Mouse (Mus musculus) macrophage (primary cell): ENCODE measurements at regions not wholly inside any gene's neighbourhood (a gene's known extent, or its start where the extent isn't known, plus 50 kb on each side); places are given as distances from the start of the nearest gene placed in this dataset.

Source experiments
- H3K27ac ChIP-seq: fragments of 350-480 bp; formaldehyde crosslinking; 2 replicates; pipeline ENCODE4 v1.9.0; 2021
- H3K36me3 ChIP-seq: fragments of 350-480 bp; formaldehyde crosslinking; 2 replicates; pipeline ENCODE4 v1.9.0; 2021; ENCODE audit errors: inconsistent target
- H3K4me3 ChIP-seq: fragments of 350-480 bp; formaldehyde crosslinking; 2 replicates; pipeline ENCODE4 v1.9.0; 2021; ENCODE audit errors: inconsistent target
- H3K79me2 ChIP-seq: fragments of 350-480 bp; formaldehyde crosslinking; 2 replicates; pipeline ENCODE4 v1.9.0; 2021; ENCODE audit errors: inconsistent target
- WGBS: methylation state at CpG from one replicate; pipeline ENCODE4 v1.1.7; 2026; ENCODE audit warnings: inconsistent platforms; ENCODE audit not compliant: missing documents; 5-methylcytosine and 5-hydroxymethylcytosine counted together

GRCm38 (mm10) chr13:107627073-107627472 is 417.2 kb upstream of the Smim15 start:
- no peak overlapping the region for H3K27ac ChIP-seq
- 100% methylated on average over 2 of the region's 2 CpGs for WGBS
- H3K36me3 ChIP-seq, result no peaks in the 10 kb centered on the region

DNA sequence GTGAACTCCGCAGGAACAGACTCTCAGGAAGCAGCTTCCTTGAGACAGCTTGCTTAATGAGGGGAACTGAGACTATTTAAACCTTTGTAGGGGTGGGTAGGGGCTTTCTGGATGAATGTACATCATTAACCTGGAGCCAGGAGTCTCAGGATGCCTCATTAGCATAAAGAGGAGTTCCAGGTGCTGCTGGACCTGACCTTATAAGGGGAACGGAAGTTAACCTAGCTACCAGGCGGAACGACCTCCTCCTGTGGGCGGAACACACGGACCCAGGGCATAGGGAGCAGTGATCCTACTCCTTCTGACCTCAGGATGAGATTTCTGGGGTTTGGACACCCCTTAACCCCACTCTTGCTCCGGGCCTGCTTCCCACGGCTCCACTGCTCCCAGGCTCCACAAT is 417.6 kb upstream of the Smim15 start:
- 89% methylated on average over 8 of the region's 8 CpGs for WGBS
- no peak overlapping the region for H3K27ac ChIP-seq
- H3K4me3 ChIP-seq, result no peak overlapping the region
- H3K36me3 ChIP-seq, result no peaks in the 10 kb centered on the region
- no peaks in the 10 kb centered on the region for H3K79me2 ChIP-seq

More at GRCm38 (mm10) chr13:107627073-107627472, 417.2 kb upstream of the Smim15 start:
- Histone ChIP-seq H3K79me2 (no peaks in the 10 kb centered on the region), H3K4me3 (no peak overlapping the region)

DNA sequence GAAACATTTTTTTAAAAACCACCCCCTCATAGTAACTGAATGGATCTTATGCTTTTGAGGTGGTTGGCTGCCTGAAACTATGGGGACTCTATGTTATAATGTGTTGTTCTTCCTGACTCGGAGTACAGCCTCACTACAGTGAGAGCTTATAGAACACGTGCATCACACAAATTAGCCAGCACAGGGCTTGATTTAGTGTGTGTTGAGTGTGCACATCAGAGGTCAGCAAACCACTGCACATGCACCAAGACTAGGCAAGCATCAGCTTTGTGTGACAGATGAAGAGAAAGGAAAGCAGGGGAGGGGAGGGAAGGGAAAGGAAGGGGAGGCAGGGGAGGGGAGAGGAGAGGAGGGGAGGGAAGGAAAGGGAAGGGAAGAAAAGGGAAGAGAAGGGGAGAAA is 422.9 kb upstream of the Smim15 start:
- 93% methylated on average over 2 of the region's 2 CpGs for WGBS
- no peaks in the 10 kb centered on the region for H3K36me3 ChIP-seq
- no peak overlapping the region for H3K27ac ChIP-seq
- no peaks in the 10 kb centered on the region for H3K79me2 ChIP-seq
- no peak overlapping the region for H3K4me3 ChIP-seq

- H3K36me3 ChIP-seq, result no peaks in the 10 kb centered on the region
- H3K4me3 ChIP-seq, result no peak overlapping the region
- H3K27ac ChIP-seq, result no peak overlapping the region
- no peaks in the 10 kb centered on the region for H3K79me2 ChIP-seq
- 97% methylated on average over 2 of the region's 2 CpGs for WGBS
Measured at GRCm38 (mm10) chr13:107620887-107621286, 423.4 kb upstream of the Smim15 start.

- Histone ChIP-seq H3K36me3 (no peaks in the 10 kb centered on the region), H3K27ac (no peak overlapping the region), H3K4me3 (no peak overlapping the region), H3K79me2 (no peaks in the 10 kb centered on the region)
- 85% methylated on average over 6 of the region's 6 CpGs for WGBS
Measured at GRCm38 (mm10) chr13:107620210-107620609, 424.0 kb upstream of the Smim15 start.

DNA sequence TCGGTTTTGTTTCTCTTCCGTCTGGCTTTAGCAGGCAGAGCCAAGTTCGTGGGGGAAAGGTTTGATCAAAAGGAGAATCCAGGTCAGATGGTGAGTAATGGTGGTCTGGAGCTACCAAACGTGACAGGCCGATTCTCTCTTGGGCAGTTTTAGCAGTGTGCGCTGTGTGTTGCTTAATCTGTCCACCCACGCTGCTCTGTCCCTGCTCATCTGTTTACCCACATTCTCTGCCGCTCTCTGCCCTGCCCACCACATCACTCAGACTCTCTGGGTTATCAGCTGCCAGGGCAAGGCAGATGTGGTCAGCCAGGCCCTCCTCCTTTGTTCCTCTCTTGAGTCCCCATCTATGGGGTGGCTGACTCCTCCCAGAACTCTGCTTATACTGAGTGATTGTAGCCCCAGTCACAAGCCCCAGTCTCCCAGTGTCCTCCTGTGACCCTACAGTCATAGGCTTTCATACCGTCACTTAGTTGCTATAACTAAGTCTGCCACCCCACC is 424.8 kb upstream of the Smim15 start:
- no peaks in the 10 kb centered on the region for H3K36me3 ChIP-seq
- H3K4me3 ChIP-seq, result no peak overlapping the region
- no peaks in the 10 kb centered on the region for H3K79me2 ChIP-seq
- 9% methylated on average over 9 of the region's 9 CpGs for WGBS
- no peak overlapping the region for H3K27ac ChIP-seq

- Histone ChIP-seq H3K27ac (no peak overlapping the region), H3K4me3 (no peak overlapping the region), H3K36me3 (no peaks in the 10 kb centered on the region), H3K79me2 (no peaks in the 10 kb centered on the region)
- WGBS, result 70% methylated on average over 13 of the region's 15 CpGs
Measured at GRCm38 (mm10) chr13:107618796-107619429, 425.3 kb upstream of the Smim15 start.

- WGBS, result 87% methylated on average over 8 of the region's 8 CpGs
- Histone ChIP-seq H3K36me3 (no peaks in the 10 kb centered on the region), H3K79me2 (no peaks in the 10 kb centered on the region), H3K27ac (no peak overlapping the region), H3K4me3 (no peak overlapping the region)
Measured at GRCm38 (mm10) chr13:107618369-107618771, 425.9 kb upstream of the Smim15 start.

DNA sequence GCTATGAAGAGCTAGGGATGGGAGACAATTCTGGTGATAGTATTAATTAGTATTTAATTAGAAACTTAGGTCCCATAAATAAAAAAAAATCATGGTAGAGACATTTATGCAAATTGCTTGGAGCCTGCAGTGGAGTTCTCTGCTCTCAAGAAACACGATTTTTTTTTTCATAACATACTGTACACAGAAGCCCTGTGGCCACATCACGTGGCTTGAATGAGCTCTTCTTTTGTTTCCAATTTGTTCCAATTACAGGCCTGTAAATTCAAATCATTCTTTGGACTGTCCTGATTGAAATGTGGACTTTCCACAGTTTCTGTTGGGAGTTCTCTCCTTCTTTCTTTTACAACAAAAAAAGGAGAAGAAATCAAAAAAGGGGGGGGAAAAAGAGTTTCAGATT is 426.7 kb upstream of the Smim15 start:
- H3K27ac ChIP-seq, result no peak overlapping the region
- no peaks in the 10 kb centered on the region for H3K36me3 ChIP-seq
- no peak overlapping the region for H3K4me3 ChIP-seq
- 89% methylated on average over 2 of the region's 2 CpGs for WGBS
- H3K79me2 ChIP-seq, result no peaks in the 10 kb centered on the region

- H3K79me2 ChIP-seq, result no peaks in the 10 kb centered on the region
- H3K36me3 ChIP-seq, result no peaks in the 10 kb centered on the region
- 96% methylated on average over 4 of the region's 4 CpGs for WGBS
- no peak overlapping the region for H3K27ac ChIP-seq
- no peak overlapping the region for H3K4me3 ChIP-seq
Measured at GRCm38 (mm10) chr13:107616775-107617174, 427.5 kb upstream of the Smim15 start.

GRCm38 (mm10) chr13:107608996-107609503 is 435.2 kb upstream of the Smim15 start:
- WGBS, result 98% methylated on average over 3 of the region's 3 CpGs
- H3K36me3 ChIP-seq, result no peaks in the 10 kb centered on the region
- H3K27ac ChIP-seq, result no peak overlapping the region
- H3K79me2 ChIP-seq, result no peaks in the 10 kb centered on the region
- no peak overlapping the region for H3K4me3 ChIP-seq

GRCm38 (mm10) chr13:107607294-107607693 is 437.0 kb upstream of the Smim15 start:
- H3K4me3 ChIP-seq, result no peak overlapping the region
- H3K36me3 ChIP-seq, result no peaks in the 10 kb centered on the region
- H3K27ac ChIP-seq, result peak overlapping the region; percentile 0; the same call in 1 of the 2 replicates
- no peaks in the 10 kb centered on the region for H3K79me2 ChIP-seq
- WGBS, result 28% methylated on average over 4 of the region's 4 CpGs

GRCm38 (mm10) chr13:107602149-107602548 is 442.1 kb upstream of the Smim15 start:
- H3K27ac ChIP-seq, result no peak overlapping the region
- H3K36me3 ChIP-seq, result no peaks in the 10 kb centered on the region
- 96% methylated on average over 5 of the region's 5 CpGs for WGBS
- H3K4me3 ChIP-seq, result no peak overlapping the region
- H3K79me2 ChIP-seq, result no peaks in the 10 kb centered on the region

DNA sequence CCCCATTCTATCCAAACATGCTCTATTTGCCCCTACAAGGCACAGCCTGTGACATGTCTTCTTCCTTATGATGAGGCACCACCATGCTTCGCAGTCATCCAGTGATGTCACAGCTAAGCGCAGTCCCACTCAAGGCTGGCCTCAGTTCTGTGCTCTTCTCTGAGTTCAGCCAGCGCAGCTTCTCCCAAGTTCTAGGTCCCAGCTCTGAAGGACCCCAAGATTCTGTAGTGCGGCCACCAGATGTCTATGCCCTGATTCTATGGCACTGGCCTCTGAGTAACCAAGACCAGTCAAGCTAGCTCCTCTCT is 443.2 kb upstream of the Smim15 start:
- 88% methylated on average over 4 of the region's 4 CpGs for WGBS
- H3K79me2 ChIP-seq, result no peaks in the 10 kb centered on the region
- no peaks in the 10 kb centered on the region for H3K36me3 ChIP-seq
- H3K4me3 ChIP-seq, result no peak overlapping the region
- no peak overlapping the region for H3K27ac ChIP-seq

DNA sequence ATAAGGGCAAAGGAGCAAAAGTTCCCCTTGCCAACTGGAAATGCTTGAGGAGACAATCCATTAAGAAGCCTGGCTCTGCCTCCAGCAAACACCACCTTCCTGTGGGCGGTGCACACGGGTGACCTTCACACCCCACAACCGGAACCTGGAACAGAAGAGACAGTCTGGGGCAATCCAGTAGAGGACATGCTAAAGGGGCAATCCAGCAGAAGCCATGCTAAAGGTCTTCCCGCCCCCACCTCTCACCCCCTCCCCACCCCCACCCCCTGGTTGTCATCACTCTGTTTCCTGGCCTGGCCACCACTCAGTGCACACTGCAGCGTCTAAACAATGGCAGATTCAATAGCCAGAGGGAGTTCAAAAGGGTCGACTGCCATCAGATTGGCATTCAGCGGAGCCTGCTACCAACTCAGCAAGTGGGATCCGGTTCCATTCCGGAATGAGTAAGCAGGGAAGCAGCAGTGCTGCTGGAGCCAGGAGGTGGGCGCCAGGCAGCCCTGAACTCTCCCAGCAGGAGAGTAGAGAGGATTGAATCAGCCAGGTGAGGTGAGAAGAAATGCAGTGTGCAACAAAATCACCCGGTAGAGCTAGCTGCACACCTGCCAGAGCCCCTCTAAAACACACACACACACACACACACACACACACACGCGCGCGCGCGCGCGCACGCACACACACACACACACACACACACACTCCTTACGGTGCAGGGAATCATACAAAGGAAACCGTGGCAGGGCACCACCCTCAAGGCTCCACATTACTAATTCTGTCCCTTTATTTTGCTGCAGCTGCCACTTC is 443.7 kb upstream of the Smim15 start:
- no peak overlapping the region for H3K4me3 ChIP-seq
- H3K79me2 ChIP-seq, result no peaks in the 10 kb centered on the region
- no peak overlapping the region for H3K27ac ChIP-seq
- WGBS, result 42% methylated on average over 20 of the region's 22 CpGs
- no peaks in the 10 kb centered on the region for H3K36me3 ChIP-seq
